Mouse (Mus musculus) left cerebral cortex, postnatal 10 days (tissue): ENCODE data around the gene Hoxa1. TPM values are rescaled to one million over a fixed set of nuclear protein-coding genes. Genes with fewer than 3 reads are reported as not detected.

Experiments used
- DNase-seq, 2 experiments: peaks; one replicate each; pipeline ENCODE4 v3.0.0; 2021 to 2022; ENCODE audit warnings: low spot score in 2 of 2, mixed read lengths in 1 of 2; ENCODE audit errors: extremely low spot score in 1 of 2
- intact Hi-C: fragments of 180-260 bp; cut with DNase I; formaldehyde crosslinking; loops from one replicate; pipeline ENCODE4 v1.15.1; 2025
- total RNA-seq, 2 experiments: library from RNA; stranded (reverse); gene quantifications; 2 replicates each; pipeline ENCODE4 v1.2.3; 2021

The Hoxa1 gene
- total RNA-seq, 2 experiments from 2014 or later = not detected

GRCm38 (mm10) chr6:52175864-52176263 lies 17.7 kb upstream of the Hoxa1 start:
- DNase-seq = no peak
- intact Hi-C loops = no loop called here

GRCm38 (mm10) chr6:52174968-52175751 lies 17.0 kb upstream of the Hoxa1 start:
- intact Hi-C loops = no loop called here
- DNase-seq = no peak

GRCm38 (mm10) chr6:52173648-52174047 lies 15.5 kb upstream of the Hoxa1 start:
- DNase-seq = no peak
- intact Hi-C loops = no loop called here

DNA sequence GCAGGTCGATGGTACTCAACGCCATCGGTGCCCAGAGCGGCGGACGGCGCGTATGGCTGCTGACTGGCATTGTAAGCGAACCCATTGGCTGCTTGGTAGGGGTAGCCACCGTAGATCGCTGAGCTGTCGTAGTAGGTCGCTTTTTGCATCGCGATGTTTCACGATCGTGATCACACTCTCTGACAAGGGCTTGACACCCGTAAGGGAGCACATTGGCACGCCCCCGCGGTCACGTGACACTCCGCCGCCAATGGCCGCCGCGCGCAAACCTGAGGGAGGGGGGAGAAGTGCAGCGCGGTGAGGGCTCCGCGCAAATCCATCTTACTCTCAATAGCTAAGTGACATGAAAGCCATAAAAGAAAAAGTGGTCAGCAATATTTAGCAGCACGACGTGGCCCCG lies 14.4 kb upstream of the Hoxa1 start:
- intact Hi-C loops = no loop called here
- no peak for DNase-seq

DNA sequence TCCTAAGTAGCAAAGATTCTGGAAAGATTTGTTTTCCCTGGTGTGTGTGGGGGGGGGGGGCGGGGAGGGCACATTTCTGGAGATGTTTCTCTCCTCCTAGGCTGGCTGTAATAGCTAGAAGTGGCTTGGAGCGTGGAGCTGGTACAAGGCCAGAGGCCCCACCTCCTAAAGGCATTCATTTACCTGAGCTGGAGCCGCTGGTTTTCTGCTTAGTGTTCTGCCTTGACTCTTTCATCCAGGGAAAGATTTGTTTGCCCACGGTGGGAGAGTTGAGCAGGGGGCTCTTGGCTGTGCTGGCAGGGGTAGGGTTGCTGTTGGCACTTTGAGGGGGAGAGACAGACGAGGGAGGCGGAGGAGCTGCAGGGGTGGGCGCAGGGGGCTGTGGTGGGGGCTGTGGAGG lies 13.8 kb upstream of the Hoxa1 start:
- intact Hi-C loops = no loop called here
- no peak for DNase-seq

GRCm38 (mm10) chr6:52171331-52171730 lies 13.2 kb upstream of the Hoxa1 start:
- intact Hi-C loops = no loop called here
- no peak for DNase-seq

- intact Hi-C loops = no loop called here
- DNase-seq = no peak
These were observed 12.7 kb upstream of the Hoxa1 start for GRCm38 (mm10) chr6:52170898-52171223.

- intact Hi-C loops = no loop called here
- DNase-seq = no peak
These were observed 12.2 kb upstream of the Hoxa1 start for GRCm38 (mm10) chr6:52170166-52170897.

- intact Hi-C loops = loop anchor here (5.0 kb wide), 1 partner anchor 987 kb away; no protein-coding TSS in a partner anchor
These were observed 11.5 kb upstream of the Hoxa1 start for GRCm38 (mm10) chr6:52169499-52170165.

DNA sequence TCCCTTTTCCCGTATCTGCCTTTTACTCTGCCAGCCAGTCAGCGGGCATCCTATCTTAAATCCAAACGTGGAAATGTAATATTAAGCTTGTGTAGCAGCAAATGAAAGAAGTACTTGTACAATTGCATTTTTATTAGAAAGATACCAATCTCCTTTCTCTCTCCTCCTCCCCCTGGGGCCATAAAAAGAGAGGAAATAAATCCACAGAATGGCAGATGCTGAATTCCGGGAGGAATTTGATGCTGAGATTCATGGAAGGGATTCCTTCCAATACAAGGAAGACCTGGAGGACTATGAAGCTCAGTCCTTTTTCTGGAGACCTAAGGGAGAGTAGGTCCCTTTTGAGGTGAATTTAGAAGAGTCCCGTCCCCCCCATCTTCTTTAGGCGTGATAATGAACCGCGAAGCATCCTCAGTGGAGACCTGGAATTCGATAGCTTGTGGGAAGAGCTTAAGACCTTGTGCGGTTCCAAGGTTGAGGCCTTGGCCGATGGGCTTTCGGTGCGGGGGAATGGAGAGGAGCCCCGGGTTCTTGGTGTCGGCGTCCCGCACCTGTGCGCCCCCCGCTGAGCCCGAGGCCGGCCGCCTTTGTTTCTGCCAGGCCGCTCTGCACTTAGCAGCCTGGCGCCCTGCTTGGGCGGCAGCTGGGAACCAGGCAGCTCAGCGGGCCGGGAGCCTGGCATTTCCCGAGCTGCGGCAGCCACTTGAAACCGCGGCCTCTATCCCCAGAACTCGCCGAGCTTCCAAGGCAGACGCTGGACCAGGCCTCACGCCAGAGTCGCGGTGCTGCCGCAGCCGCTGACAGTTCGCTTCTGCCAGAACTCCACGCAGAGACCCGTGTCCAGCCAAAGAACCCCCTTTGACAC lies 10.3 kb upstream of the Hoxa1 start:
- intact Hi-C loops = loop anchor here (5.0 kb wide), 1 partner anchor 986 kb away; no protein-coding TSS in a partner anchor
- DNase-seq = no peak

More at GRCm38 (mm10) chr6:52169499-52170165, 11.5 kb upstream of the Hoxa1 start:
- DNase-seq = no peak

DNA sequence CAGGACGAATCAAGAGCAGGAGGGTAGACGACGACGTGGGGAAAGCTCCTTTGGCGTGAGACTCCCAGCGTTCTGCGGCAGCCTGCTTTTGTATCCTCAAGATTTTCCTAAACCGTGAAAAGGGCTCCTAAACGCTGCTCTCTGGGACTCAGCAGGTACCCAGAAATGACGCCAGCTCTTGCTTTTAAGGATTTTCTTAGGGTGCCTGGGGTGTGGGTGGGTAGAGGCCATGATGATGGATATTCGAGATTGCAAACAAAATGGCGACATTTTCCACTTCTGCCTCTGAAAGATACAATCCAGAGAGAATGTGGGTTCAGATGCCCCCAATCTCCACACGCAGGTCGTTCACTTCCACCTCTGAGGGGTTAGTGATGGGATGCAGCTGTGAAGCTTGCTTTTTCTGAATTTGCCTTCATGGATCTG lies 9.6 kb upstream of the Hoxa1 start:
- intact Hi-C loops = loop anchor here (5.0 kb wide), 1 partner anchor 985 kb away; no protein-coding TSS in a partner anchor
- no peak for DNase-seq

DNA sequence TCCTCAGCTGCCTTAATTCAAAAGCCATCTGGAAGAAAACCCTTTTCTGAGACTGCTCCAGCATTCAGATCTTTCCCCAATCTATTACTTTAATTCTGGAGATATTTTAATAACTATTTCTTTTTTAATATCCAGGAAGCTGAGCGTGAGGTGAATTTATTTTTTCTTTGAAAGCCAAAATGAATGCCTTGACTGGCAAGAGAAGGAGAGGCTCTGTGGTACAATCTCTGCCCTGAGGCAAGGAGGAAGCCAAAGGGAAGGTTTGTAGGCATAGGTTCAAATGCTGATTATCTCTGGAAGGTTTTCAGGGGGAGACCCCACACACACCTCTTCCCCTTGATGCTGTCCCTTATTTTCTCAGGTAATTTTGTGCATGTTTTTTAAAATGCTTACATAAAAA lies 9.1 kb upstream of the Hoxa1 start:
- intact Hi-C loops = loop anchor here (5.0 kb wide), 1 partner anchor 985 kb away; no protein-coding TSS in a partner anchor
- no peak for DNase-seq

GRCm38 (mm10) chr6:52166431-52167077 lies 8.4 kb upstream of the Hoxa1 start:
- DNase-seq = no peak
- intact Hi-C loops = loop anchor here (5.0 kb wide), 1 partner anchor 984 kb away; no protein-coding TSS in a partner anchor

GRCm38 (mm10) chr6:52165441-52166370 lies 7.6 kb upstream of the Hoxa1 start:
- intact Hi-C loops = loop anchor here (5.0 kb wide), 1 partner anchor 983 kb away; no protein-coding TSS in a partner anchor
- DNase-seq = no peak

- DNase-seq = no peak
- intact Hi-C loops = loop anchor here (5.0 kb wide), 1 partner anchor 983 kb away; no protein-coding TSS in a partner anchor
These were observed 6.7 kb upstream of the Hoxa1 start, which contains the start of gene Hoxa2 for GRCm38 (mm10) chr6:52164626-52165440. TSS of gene Hoxa2 (minus strand) at chr6:52164831.

DNA sequence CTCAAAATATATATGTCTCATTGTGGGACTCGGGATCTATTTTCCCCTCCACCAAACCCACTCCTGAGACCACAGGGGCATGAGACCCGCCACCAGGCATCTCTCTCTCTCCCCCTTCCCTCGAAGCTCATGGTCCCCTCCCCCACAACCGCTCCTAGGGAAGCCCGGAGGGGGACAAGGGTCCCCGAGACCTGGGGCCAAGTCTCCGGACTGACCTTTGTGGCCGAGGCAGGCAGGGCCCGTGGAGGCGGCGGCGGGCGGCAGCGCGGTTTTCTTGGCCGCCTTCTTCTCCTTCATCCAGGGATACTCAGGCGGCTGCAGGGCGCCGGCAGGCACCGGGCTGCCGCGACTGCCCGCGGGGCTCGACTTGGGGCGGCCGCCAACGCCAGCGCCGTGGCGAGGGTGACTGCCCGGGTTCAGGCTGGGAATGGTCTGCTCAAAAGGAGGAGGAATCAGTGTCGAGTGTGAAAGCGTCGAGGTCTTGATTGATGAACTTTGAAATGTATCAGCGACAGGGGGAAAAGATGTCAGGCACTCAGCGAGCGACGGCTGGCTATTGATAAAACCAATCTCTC lies 6.0 kb upstream of the Hoxa1 start:
- intact Hi-C loops = no loop called here
- DNase-seq = no peak
